Mouse (Mus musculus) brain, embryonic 14.5 days (tissue): Measurements from ENCODE around the gene Ucp1.

Experiments used
- CTCF ChIP-seq: fragments of 200-500 bp; IDR thresholded peaks from 2 replicates; pipeline ENCODE4 v1.5.1; 2012; ENCODE audit warnings: inconsistent platforms, mild to moderate bottlenecking, moderate library complexity, borderline replicate concordance; ENCODE audit not compliant: insufficient read depth, insufficient read length; ENCODE audit errors: extremely low read depth
- POLR2A ChIP-seq: fragments of 200-500 bp; IDR thresholded peaks from 2 replicates; pipeline ENCODE4 v1.6.1; 2012; ENCODE audit warnings: mild to moderate bottlenecking, inconsistent platforms, borderline replicate concordance; ENCODE audit not compliant: poor library complexity, insufficient read depth, insufficient read length, severe bottlenecking; ENCODE audit errors: extremely low read depth

GRCm38 (mm10) chr8:83290176-83290575 lies at the start of gene Ucp1:
- TF ChIP-seq CTCF: no peak
- no peak for TF ChIP-seq POLR2A
